Mouse (Mus musculus): Measurements from ENCODE around the gene Tspear. TPM values are rescaled to one million over a fixed set of nuclear protein-coding genes. Genes with fewer than 3 reads are reported as not detected.

Gene Tspear
- total and polyA plus RNA-seq, 3 experiments: not detected

DNA sequence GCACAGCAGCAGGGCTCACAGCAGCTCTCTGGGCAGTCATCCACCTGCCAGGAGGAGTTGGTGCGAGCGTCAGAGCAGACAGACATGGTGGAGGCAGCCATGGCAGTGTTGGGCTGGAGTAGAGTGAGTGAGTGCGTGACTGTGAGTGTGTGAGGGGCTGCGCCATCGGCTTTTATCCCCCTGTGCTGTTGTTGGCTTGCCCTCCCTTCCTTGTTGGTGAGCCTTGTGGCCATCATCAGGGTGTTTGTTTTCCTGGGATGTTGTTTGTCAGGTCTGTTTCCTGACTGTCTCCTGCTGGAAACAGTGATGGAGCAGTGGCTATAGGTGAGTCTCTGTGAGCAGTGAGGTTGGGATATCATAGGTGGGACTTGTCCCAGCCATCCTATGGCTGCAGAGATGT, 125.4 kb downstream of the Tspear start, which contains the start of gene Gm9507:
Gm9507 (minus strand) TSS at position 101 of the 400 bp plus-strand sequence.
- DNase-seq (ENCODE audit: low spot score) (no peak), ATAC-seq (ENCODE audit: extremely low read depth, insufficient number of reproducible peaks, low FRiP score, poor library complexity, severe bottlenecking) (no peak)
- Histone ChIP-seq H3K36me3 (replicated peaks) (no peaks in the 10 kb centered on the region), H3K27me3 (ENCODE audit: insufficient read depth, low read length) (no peaks in the 10 kb centered on the region), H3K9me3 (replicated peaks) (no peaks in the 10 kb centered on the region), H3K4me1 (ENCODE audit: insufficient read depth, low read depth, low read length) (no peaks in the 10 kb centered on the region), H3K4me3 (ENCODE audit: low read depth, low read length) (no peak within 1 kb of the TSS)
- TF ChIP-seq GATA1 (IDR thresholded peaks at IDR 0.05; ENCODE audit: borderline replicate concordance, low read length) (no peak), CTCF (IDR thresholded peaks at IDR 0.05; ENCODE audit: low read depth, low read length) (no peak), TAL1 (conservative IDR thresholded peaks at IDR 0.05; ENCODE audit: low read depth, low read length) (no peak)

DNA sequence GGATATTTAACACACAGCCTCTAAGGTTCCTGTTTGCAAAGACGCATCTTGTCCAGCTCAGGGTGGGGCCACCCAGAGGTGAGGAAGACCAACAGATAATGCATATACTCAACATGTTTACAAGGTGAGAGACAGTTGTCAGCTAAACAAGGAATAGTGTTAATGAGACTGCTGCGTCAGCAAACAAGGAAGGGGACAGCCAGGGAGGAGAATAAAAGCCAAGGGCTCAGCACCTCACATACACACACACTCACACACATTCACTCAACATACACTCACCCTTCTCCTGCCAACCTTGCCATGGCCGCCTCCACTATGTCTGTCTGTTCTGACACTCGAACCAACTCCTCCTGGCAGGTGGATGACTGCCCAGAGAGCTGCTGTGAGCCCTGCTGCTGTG, 128.0 kb downstream of the Tspear start, which contains the start of gene Gm2696:
Gm2696 (plus strand) TSS at position 301 of the 400 bp plus-strand sequence.
- ATAC-seq (ENCODE audit: extremely low read depth, insufficient number of reproducible peaks, low FRiP score, poor library complexity, severe bottlenecking) (no peak), DNase-seq (ENCODE audit: low spot score) (no peak)
- H3K9me3 ChIP-seq (replicated peaks): 0 out of 2 replicates have a peak, but pooled peaks cover 3% of the 10 kb centered on the region
- H3K4me3 ChIP-seq (ENCODE audit: low read depth, low read length): no peak within 1 kb of the TSS
- TF ChIP-seq CTCF (IDR thresholded peaks at IDR 0.05; ENCODE audit: low read depth, low read length): no peak
- no peak for TF ChIP-seq GATA2 (IDR thresholded peaks at IDR 0.05; ENCODE audit: borderline replicate concordance, low read depth, low read length)
- TF ChIP-seq TAL1 (conservative IDR thresholded peaks at IDR 0.05; ENCODE audit: low read depth, low read length): no peak
- TF ChIP-seq GATA1 (IDR thresholded peaks at IDR 0.05; ENCODE audit: borderline replicate concordance, low read length): no peak
- TF ChIP-seq POLR2AphosphoS5 (IDR thresholded peaks at IDR 0.05; ENCODE audit: insufficient replicate concordance, low read depth, low read length): no peak
- H3K4me1 ChIP-seq (ENCODE audit: insufficient read depth, low read depth, low read length): peaks cover 4% of the 10 kb centered on the region; the same call in 1 of the 2 replicates
- H3K36me3 ChIP-seq (replicated peaks): no peaks in the 10 kb centered on the region
- peaks cover 7% of the 10 kb centered on the region for H3K27me3 ChIP-seq (ENCODE audit: insufficient read depth, low read length)

DNA sequence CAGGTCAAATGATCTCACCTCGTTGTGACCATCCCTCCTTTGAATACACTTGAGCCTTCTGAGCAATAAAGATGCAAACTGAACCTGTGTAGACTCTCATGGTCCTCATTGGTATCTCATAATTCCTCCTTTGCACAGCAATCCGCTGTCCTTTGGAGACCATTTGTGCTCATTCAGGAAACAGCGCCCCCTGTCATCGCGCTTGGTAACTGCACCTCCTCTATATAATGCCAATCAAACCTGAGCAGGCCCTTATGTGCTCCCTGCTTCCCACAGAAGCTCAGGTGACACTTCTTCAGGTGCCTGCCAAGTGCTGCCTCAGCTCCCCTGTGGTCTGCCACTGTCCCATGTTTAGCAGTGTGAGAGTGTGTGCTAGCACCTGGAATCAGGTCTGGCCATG, 129.1 kb downstream of the Tspear start:
- Histone ChIP-seq H3K27me3 (ENCODE audit: insufficient read depth, low read length) (peaks cover 7% of the 10 kb centered on the region), H3K4me1 (ENCODE audit: insufficient read depth, low read depth, low read length) (peaks cover 4% of the 10 kb centered on the region; the same call in 1 of the 2 replicates)

DNA sequence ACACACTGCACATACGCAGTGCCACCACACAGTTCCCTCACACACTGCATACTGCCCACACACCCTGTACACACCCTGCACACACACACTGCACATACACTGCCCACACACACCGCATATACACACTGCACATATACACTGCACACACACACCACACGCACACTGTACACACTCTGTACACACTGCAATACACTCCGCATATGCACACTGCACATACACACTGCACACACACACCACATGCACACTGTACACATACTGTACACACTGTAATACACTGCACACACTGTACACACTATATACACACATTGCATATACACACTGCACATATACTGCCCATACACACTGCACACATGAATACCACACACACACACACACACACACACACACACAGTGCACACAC, 132.2 kb downstream of the Tspear start:
- TF ChIP-seq POLR2AphosphoS5 (IDR thresholded peaks at IDR 0.05; ENCODE audit: insufficient replicate concordance, low read depth, low read length) (no peak), GATA2 (IDR thresholded peaks at IDR 0.05; ENCODE audit: borderline replicate concordance, low read depth, low read length) (no peak), CTCF (IDR thresholded peaks at IDR 0.05; ENCODE audit: low read depth, low read length) (no peak), TAL1 (conservative IDR thresholded peaks at IDR 0.05; ENCODE audit: low read depth, low read length) (no peak), GATA1 (IDR thresholded peaks at IDR 0.05; ENCODE audit: borderline replicate concordance, low read length) (no peak)
- H3K9me3 ChIP-seq (replicated peaks): 0 out of 2 replicates have a peak, but pooled peaks cover 3% of the 10 kb centered on the region

More for the DNA sequence above, 129.1 kb downstream of the Tspear start:
- DNase-seq (ENCODE audit: low spot score) (no peak), ATAC-seq (ENCODE audit: extremely low read depth, insufficient number of reproducible peaks, low FRiP score, poor library complexity, severe bottlenecking) (no peak)
- Histone ChIP-seq H3K9me3 (replicated peaks) (0 out of 2 replicates have a peak, but pooled peaks cover 3% of the 10 kb centered on the region), H3K36me3 (replicated peaks) (no peaks in the 10 kb centered on the region), H3K4me3 (ENCODE audit: low read depth, low read length) (no peak overlapping the region)
- TF ChIP-seq POLR2AphosphoS5 (IDR thresholded peaks at IDR 0.05; ENCODE audit: insufficient replicate concordance, low read depth, low read length) (no peak), CTCF (IDR thresholded peaks at IDR 0.05; ENCODE audit: low read depth, low read length) (peak; percentile 73; the same call in 1 of the 2 replicates)

DNA sequence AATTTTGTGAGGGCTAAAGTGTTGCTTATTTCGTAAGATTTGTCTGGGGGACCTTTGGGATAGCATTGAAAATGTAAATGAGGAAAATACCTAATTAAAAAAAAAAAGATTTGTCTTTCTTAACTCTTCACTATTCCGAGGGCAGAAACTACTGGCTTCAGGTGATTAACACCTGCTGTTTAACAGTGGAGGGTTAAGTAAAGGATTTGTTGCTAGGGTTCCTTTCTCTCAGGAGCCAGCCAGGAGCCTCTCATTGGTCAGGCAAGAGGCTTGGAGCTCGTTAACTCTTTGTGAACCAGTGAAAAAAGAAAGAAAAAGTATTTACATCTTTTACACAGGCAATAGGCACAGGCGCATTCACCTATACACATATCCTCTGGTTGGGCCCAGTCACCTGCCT, 132.8 kb downstream of the Tspear start:
- peaks cover 11% of the 10 kb centered on the region for H3K27me3 ChIP-seq (ENCODE audit: insufficient read depth, low read length)
- ATAC-seq (ENCODE audit: extremely low read depth, insufficient number of reproducible peaks, low FRiP score, poor library complexity, severe bottlenecking): no peak
- 0 out of 2 replicates have a peak, but pooled peaks cover 3% of the 10 kb centered on the region for H3K9me3 ChIP-seq (replicated peaks)
- no peak for DNase-seq (ENCODE audit: low spot score)
- TF ChIP-seq GATA2 (IDR thresholded peaks at IDR 0.05; ENCODE audit: borderline replicate concordance, low read depth, low read length): no peak
- no peak for TF ChIP-seq TAL1 (conservative IDR thresholded peaks at IDR 0.05; ENCODE audit: low read depth, low read length)
- H3K4me3 ChIP-seq (ENCODE audit: low read depth, low read length): no peak overlapping the region
- peaks cover 4% of the 10 kb centered on the region; the same call in 1 of the 2 replicates for H3K4me1 ChIP-seq (ENCODE audit: insufficient read depth, low read depth, low read length)
- H3K36me3 ChIP-seq (replicated peaks): no peaks in the 10 kb centered on the region

More for the DNA sequence above, 132.2 kb downstream of the Tspear start:
- ATAC-seq (ENCODE audit: extremely low read depth, insufficient number of reproducible peaks, low FRiP score, poor library complexity, severe bottlenecking) (no peak), DNase-seq (ENCODE audit: low spot score) (no peak)
- Histone ChIP-seq H3K4me3 (ENCODE audit: low read depth, low read length) (no peak overlapping the region; the same call in 1 of the 2 replicates), H3K4me1 (ENCODE audit: insufficient read depth, low read depth, low read length) (peaks cover 4% of the 10 kb centered on the region; the same call in 1 of the 2 replicates), H3K27me3 (ENCODE audit: insufficient read depth, low read length) (peaks cover 11% of the 10 kb centered on the region), H3K36me3 (replicated peaks) (no peaks in the 10 kb centered on the region)

DNA sequence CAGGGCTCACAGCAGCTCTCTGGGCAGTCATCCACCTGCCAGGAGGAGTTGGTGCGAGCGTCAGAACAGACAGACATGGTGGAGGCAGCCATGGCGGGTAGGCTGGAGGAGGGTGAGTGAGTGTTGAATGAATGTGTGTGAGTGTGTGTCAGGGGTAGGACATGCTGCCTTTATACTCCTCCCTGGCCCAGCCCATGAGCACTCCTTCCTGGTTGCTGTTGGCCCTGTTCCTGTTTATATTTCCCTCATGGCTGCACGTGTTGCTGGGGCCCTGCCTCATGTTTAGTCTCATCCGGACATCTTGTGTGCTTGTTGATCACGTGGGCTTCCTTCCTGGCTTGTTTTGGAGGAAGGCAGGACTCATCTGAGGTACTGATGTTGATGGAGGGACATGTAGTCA, 140.6 kb downstream of the Tspear start, which contains the start of gene Krtap10-4:
Krtap10-4 (minus strand) TSS at position 145 of the 400 bp plus-strand sequence.
- no peak within 1 kb of the TSS for H3K4me3 ChIP-seq (ENCODE audit: low read depth, low read length)
- ATAC-seq (ENCODE audit: extremely low read depth, insufficient number of reproducible peaks, low FRiP score, poor library complexity, severe bottlenecking): no peak
- no peaks in the 10 kb centered on the region; the same call in 1 of the 2 replicates for H3K27me3 ChIP-seq (ENCODE audit: insufficient read depth, low read length)
- DNase-seq (ENCODE audit: low spot score): no peak
- no peaks in the 10 kb centered on the region for H3K36me3 ChIP-seq (replicated peaks)
- H3K9me3 ChIP-seq (replicated peaks): no peaks in the 10 kb centered on the region
- H3K4me1 ChIP-seq (ENCODE audit: insufficient read depth, low read depth, low read length): no peaks in the 10 kb centered on the region
- TF ChIP-seq CTCF (IDR thresholded peaks at IDR 0.05; ENCODE audit: low read depth, low read length) (no peak), POLR2AphosphoS5 (IDR thresholded peaks at IDR 0.05; ENCODE audit: insufficient replicate concordance, low read depth, low read length) (no peak), GATA2 (IDR thresholded peaks at IDR 0.05; ENCODE audit: borderline replicate concordance, low read depth, low read length) (no peak), GATA1 (IDR thresholded peaks at IDR 0.05; ENCODE audit: borderline replicate concordance, low read length) (no peak), TAL1 (conservative IDR thresholded peaks at IDR 0.05; ENCODE audit: low read depth, low read length) (no peak)
